Mouse (Mus musculus) heart, postnatal 0 days (tissue): ENCODE results near the gene Rpp21. TPM values are rescaled to one million over a fixed set of nuclear protein-coding genes. Genes with fewer than 3 reads are reported as not detected.
A peak's percentile ranks its signal among the peaks of the same experiment; 100 is the strongest.

Source experiments
- ATAC-seq: fragments of 200-750 bp; cut with Nextera tagmentation; 2 replicates; pipeline ENCODE4 v1.8.0; 2017; ENCODE audit warnings: low read depth, moderate number of reproducible peaks, moderate library complexity; ENCODE audit not compliant: insufficient read depth
- DNase-seq: peaks from one replicate; pipeline ENCODE4 v3.0.0-alpha.2; 2016; ENCODE audit warnings: low spot score
- H3K27ac ChIP-seq: fragments of 300-500 bp; sonication (generic); 2 replicates; pipeline ENCODE4 v1.5.1; 2014; ENCODE audit warnings: low read depth, mild to moderate bottlenecking
- H3K27me3 ChIP-seq: fragments of 300-500 bp; sonication (generic); 2 replicates; pipeline ENCODE4 v1.6.1; 2014; ENCODE audit warnings: low read length, mixed read lengths; ENCODE audit not compliant: control insufficient read depth, insufficient read depth
- H3K36me3 ChIP-seq: fragments of 300-500 bp; sonication (generic); replicated peaks from 2 replicates; pipeline ENCODE4 v1.6.1; 2014; ENCODE audit warnings: low read length, mixed read lengths; ENCODE audit not compliant: control insufficient read depth, insufficient read depth
- H3K4me1 ChIP-seq: fragments of 300-500 bp; sonication (generic); 2 replicates; pipeline ENCODE4 v1.6.1; 2014; ENCODE audit warnings: antibody characterized with exemption; ENCODE audit not compliant: control insufficient read depth, insufficient read depth
- H3K4me2 ChIP-seq: fragments of 300-500 bp; sonication (generic); 2 replicates; pipeline ENCODE4 v1.6.1; 2014; ENCODE audit warnings: low read depth, mild to moderate bottlenecking, low read length, moderate library complexity
- H3K4me3 ChIP-seq: fragments of 300-500 bp; sonication (generic); 2 replicates; pipeline ENCODE4 v1.5.1; 2014; ENCODE audit warnings: low read depth, low read length
- H3K9ac ChIP-seq: fragments of 300-500 bp; sonication (generic); replicated peaks from 2 replicates; pipeline ENCODE4 v1.6.1; 2014; ENCODE audit warnings: low read depth, low read length, mixed read lengths
- H3K9me3 ChIP-seq: fragments of 300-500 bp; sonication (generic); replicated peaks from 2 replicates; pipeline ENCODE4 v1.6.1; 2016; ENCODE audit warnings: low read length; ENCODE audit not compliant: control insufficient read depth
- CTCF ChIP-seq: IDR thresholded peaks from 2 replicates; pipeline ENCODE4 v1.5.1; 2016; ENCODE audit warnings: antibody characterized with exemption, control low read depth, low read depth
- EP300 ChIP-seq: IDR thresholded peaks from 2 replicates; pipeline ENCODE4 v1.6.1; 2016; ENCODE audit warnings: antibody characterized with exemption, low read depth
- WGBS: fragments of 180-500 bp; shearing (Covaris S2); extraction: QIAGEN DNeasy Blood & Tissue Kit; methylation state at CpG from one replicate; pipeline ENCODE4 v1.1.7; 2014; 5-methylcytosine and 5-hydroxymethylcytosine counted together
- polyA plus RNA-seq: library from polyadenylated mRNA; unstranded; fragments of >200 nt; fragmentation: Nextera tagmentation; extraction: Ambion mirVana; gene quantifications from 2 replicates; pipeline ENCODE4 v1.2.1, GENCODE M21; 2015
- total RNA-seq: library from RNA; depleted of rRNA; stranded (reverse); fragments of >200 nt; gene quantifications from 2 replicates; pipeline ENCODE4 v1.2.3, GENCODE M21; 2014; ENCODE audit warnings: low replicate concordance

Gene Rpp21
- total and polyA plus RNA-seq, 2 experiments from 2014 or later: 28.3 to 89.0 TPM

GRCm38 (mm10) chr17:36231318-36231717 lies 26.6 kb downstream of the Rpp21 start:
- Histone ChIP-seq H3K9me3 (no peaks in the 10 kb centered on the region), H3K36me3 (no peaks in the 10 kb centered on the region), H3K4me3 (no peak overlapping the region), H3K9ac (no peak overlapping the region), H3K27me3 (peaks cover 41% of the 10 kb centered on the region), H3K4me1 (no peaks in the 10 kb centered on the region), H3K27ac (no peak overlapping the region), H3K4me2 (no peak overlapping the region)
- DNase-seq (peak; percentile 97), ATAC-seq (no peak)
- 11% methylated on average over 36 of the region's 36 CpGs for WGBS
- TF ChIP-seq CTCF: peak; percentile 61
- TF ChIP-seq EP300: no peak

- Histone ChIP-seq H3K9me3 (no peaks in the 10 kb centered on the region), H3K4me1 (0 out of 2 replicates have a peak, but pooled peaks cover 6% of the 10 kb centered on the region), H3K36me3 (no peaks in the 10 kb centered on the region), H3K4me2 (no peak overlapping the region), H3K4me3 (no peak overlapping the region), H3K27ac (no peak overlapping the region), H3K27me3 (peaks cover 55% of the 10 kb centered on the region), H3K9ac (no peak overlapping the region)
- no peak for ATAC-seq
- WGBS: 0% methylated on average over 5 of the region's 5 CpGs
- no peak for DNase-seq
- TF ChIP-seq EP300 (no peak), CTCF (no peak)
Measured at GRCm38 (mm10) chr17:36229046-36229445, 28.8 kb downstream of the Rpp21 start.

GRCm38 (mm10) chr17:36226921-36227320 lies 30.9 kb downstream of the Rpp21 start:
- Histone ChIP-seq H3K36me3 (no peaks in the 10 kb centered on the region), H3K9ac (no peak overlapping the region)
- no peak for DNase-seq

GRCm38 (mm10) chr17:36225231-36225824 lies 32.5 kb downstream of the Rpp21 start:
- Histone ChIP-seq H3K36me3 (no peaks in the 10 kb centered on the region), H3K4me3 (no peak overlapping the region), H3K27ac (no peak overlapping the region), H3K27me3 (peaks cover 38% of the 10 kb centered on the region), H3K4me2 (peak overlapping the region; percentile 31; the same call in 1 of the 2 replicates), H3K9me3 (no peaks in the 10 kb centered on the region), H3K9ac (no peak overlapping the region), H3K4me1 (0 out of 2 replicates have a peak, but pooled peaks cover 6% of the 10 kb centered on the region)
- TF ChIP-seq CTCF (no peak), EP300 (no peak)
- no peak for DNase-seq
- no peak for ATAC-seq
- 9% methylated on average over 9 of the region's 9 CpGs for WGBS

More at GRCm38 (mm10) chr17:36226921-36227320, 30.9 kb downstream of the Rpp21 start:
- TF ChIP-seq EP300 (no peak), CTCF (no peak)
- no peaks in the 10 kb centered on the region for H3K9me3 ChIP-seq
- 0 out of 2 replicates have a peak, but pooled peaks cover 6% of the 10 kb centered on the region for H3K4me1 ChIP-seq
- 23% methylated on average over 8 of the region's 8 CpGs for WGBS
- no peak overlapping the region for H3K4me2 ChIP-seq
- H3K27ac ChIP-seq: no peak overlapping the region
- H3K27me3 ChIP-seq: peaks cover 42% of the 10 kb centered on the region
- no peak overlapping the region for H3K4me3 ChIP-seq
- ATAC-seq: no peak

- Histone ChIP-seq H3K4me2 (no peak overlapping the region), H3K9me3 (no peaks in the 10 kb centered on the region), H3K4me1 (0 out of 2 replicates have a peak, but pooled peaks cover 6% of the 10 kb centered on the region), H3K36me3 (no peaks in the 10 kb centered on the region), H3K4me3 (no peak overlapping the region), H3K27me3 (peaks cover 33% of the 10 kb centered on the region), H3K27ac (no peak overlapping the region), H3K9ac (no peak overlapping the region)
- no peak for TF ChIP-seq EP300
- TF ChIP-seq CTCF: no peak
- 42% methylated on average over 3 of the region's 3 CpGs for WGBS
- ATAC-seq: no peak
- no peak for DNase-seq
Measured at GRCm38 (mm10) chr17:36224451-36224850, 33.4 kb downstream of the Rpp21 start.
